Mouse (Mus musculus) WW6 (cell line): Measurements from ENCODE around the gene Adcy3.

Experiments
- DNase-seq: peaks from one replicate; pipeline ENCODE4 v3.0.0-alpha.2; 2013; ENCODE audit warnings: low read depth, low spot score

Adcy3 gene

DNA sequence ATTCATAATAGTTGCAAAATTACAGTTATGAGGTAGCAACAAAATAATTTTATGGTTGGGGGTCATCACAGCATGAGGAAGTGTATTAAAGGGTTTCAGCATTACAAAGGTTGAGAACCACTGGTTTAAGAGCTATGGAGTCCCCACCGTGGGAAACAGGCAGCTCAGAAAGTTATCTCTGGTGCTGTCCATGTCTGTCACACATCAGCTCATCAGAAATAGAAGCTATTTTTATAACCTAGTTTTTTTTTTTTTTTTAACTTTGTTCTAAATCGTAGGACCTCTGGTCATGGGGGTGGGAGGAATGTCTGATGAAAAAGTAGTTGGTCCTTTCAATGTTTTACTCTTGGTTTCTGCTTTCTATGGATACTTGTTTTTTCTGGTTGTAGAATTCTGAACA is 110.9 kb downstream of the Adcy3 start:
- DNase-seq, result no peak

DNA sequence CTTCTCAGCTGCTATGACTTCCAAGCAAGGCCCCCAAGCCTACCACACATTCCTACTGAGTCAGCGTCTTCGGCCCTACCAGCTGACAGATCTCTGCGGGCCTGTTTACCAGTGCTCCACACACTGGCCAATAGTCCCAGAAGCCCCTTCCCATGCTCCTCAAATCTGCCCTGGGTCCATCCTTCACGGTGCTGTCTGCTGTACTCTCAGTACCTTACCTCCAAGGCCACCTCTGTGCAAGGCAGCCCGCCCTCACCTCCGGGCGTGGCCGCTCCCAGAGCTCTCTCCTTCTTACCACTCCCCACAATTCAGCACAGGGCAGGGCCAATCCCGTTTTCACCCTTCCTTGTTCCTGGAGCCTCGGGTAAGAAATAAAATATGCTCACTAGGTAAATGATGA is 112.8 kb downstream of the Adcy3 start:
- DNase-seq, result no peak

GRCm38 (mm10) chr12:4249786-4250185 is 116.9 kb downstream of the Adcy3 start:
- no peak for DNase-seq

DNA sequence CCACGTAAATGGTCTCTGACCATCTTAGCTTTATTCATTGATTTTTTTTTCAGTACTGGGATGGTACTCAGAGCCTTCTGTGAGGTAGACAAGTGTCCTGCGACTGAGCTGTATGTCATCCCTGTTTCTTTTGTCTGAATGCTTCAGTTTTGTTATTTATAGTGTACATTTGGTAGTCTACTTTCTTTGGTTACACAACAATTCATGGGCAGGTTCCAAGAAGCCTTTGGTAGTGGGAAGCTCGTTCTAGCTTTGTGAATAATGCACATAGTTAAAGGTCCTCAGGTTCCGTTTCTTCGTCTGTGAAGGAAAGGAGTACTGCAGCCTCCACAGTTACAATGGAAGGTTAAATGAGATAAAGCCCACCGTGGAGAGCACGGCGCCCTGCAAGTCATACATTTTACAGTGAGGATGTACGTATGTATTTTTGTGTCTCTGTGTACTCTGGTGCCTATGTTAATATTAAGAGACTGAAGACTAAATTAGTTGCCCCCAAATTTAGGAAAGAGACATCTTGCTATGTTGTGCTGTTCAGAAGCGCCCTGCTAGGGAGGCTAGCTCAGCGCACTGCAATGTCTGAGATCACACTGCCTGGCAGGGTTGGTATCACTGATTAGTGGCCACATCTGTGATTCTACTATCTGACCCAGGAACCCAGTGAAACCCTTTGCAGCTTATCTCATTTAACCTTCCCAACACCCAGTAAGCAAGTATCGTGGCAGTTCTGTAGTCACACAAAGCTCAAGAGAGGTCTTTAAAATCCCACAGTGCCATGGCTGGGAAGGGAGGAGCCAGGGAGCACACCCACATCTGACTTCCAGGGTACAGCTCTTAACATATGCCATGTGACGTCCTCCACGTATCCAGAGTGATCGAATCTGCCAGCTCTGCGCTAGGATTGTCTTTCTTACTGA is 120.1 kb downstream of the Adcy3 start:
- DNase-seq, result no peak
